Mouse (Mus musculus): ENCODE results near the gene Ifi208.
"Not testable (repeated sequence)": the region's sequence is repeated elsewhere in the genome, so short reads cannot be mapped to it uniquely, and the experiment has no call there.

DNA sequence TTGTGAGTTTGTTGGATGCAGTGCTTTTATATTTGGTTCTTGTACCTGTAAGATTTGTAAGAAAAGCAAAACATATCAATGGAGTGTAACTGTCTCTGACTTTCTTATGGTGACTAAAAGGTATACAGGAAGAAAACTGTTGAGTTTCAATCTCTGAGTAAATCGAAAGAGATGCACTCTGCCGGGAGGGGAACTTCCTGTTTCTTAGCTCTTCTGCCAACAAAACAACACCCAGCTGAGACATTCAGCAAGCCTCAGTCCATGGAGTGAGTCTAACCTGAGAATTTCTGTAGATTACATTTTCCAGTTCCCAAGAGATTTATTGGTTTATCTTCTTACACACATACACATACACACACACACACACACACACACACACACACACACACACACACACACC is 42.9 kb upstream of the Ifi208 start, which contains the start of gene Ifi209:
- TF ChIP-seq EP300 (IDR thresholded peaks at IDR 0.05; ENCODE audit: insufficient read depth, low read depth, low read length); POLR2A (IDR thresholded peaks at IDR 0.05; ENCODE audit: insufficient read depth, low read length); CTCF (IDR thresholded peaks at IDR 0.05; ENCODE audit: low read depth, low read length): not testable (repeated sequence)

Data from ES-Bruce4 (cell line).